Mouse (Mus musculus): ENCODE data around the gene Cerkl. TPM values are rescaled to one million over a fixed set of nuclear protein-coding genes. Genes with fewer than 3 reads are reported as not detected.

Gene Cerkl
- total and polyA plus RNA-seq, 3 experiments = 0.02 to 1.4 TPM; not detected in 1

- H3K4me1 ChIP-seq (ENCODE audit: insufficient read depth, low read depth, low read length) = 0 out of 2 replicates have a peak, but pooled peaks cover 6% of the 10 kb centered on the region
- DNase-seq (ENCODE audit: low spot score) (no peak), ATAC-seq (ENCODE audit: extremely low read depth, insufficient number of reproducible peaks, low FRiP score, poor library complexity, severe bottlenecking) (no peak)
- TF ChIP-seq GATA2 (IDR thresholded peaks at IDR 0.05; ENCODE audit: borderline replicate concordance, low read depth, low read length) (no peak), POLR2AphosphoS5 (IDR thresholded peaks at IDR 0.05; ENCODE audit: insufficient replicate concordance, low read depth, low read length) (no peak), TAL1 (conservative IDR thresholded peaks at IDR 0.05; ENCODE audit: low read depth, low read length) (no peak), CTCF (IDR thresholded peaks at IDR 0.05; ENCODE audit: low read depth, low read length) (no peak), GATA1 (IDR thresholded peaks at IDR 0.05; ENCODE audit: borderline replicate concordance, low read length) (no peak)
- H3K4me3 ChIP-seq (ENCODE audit: low read depth, low read length) = no peak overlapping the region
- H3K27me3 ChIP-seq (ENCODE audit: insufficient read depth, low read length) = no peaks in the 10 kb centered on the region
- no peaks in the 10 kb centered on the region for H3K9me3 ChIP-seq (replicated peaks)
- peaks cover 86% of the 10 kb centered on the region for H3K36me3 ChIP-seq (replicated peaks)
Observed at GRCm38 (mm10) chr2:79316182-79316880, 140.3 kb downstream of the Cerkl start.

- DNase-seq (ENCODE audit: low spot score) (no peak), ATAC-seq (ENCODE audit: extremely low read depth, insufficient number of reproducible peaks, low FRiP score, poor library complexity, severe bottlenecking) (no peak)
- Histone ChIP-seq H3K27me3 (ENCODE audit: insufficient read depth, low read length) (no peaks in the 10 kb centered on the region), H3K4me1 (ENCODE audit: insufficient read depth, low read depth, low read length) (0 out of 2 replicates have a peak, but pooled peaks cover 6% of the 10 kb centered on the region), H3K9me3 (replicated peaks) (no peaks in the 10 kb centered on the region), H3K36me3 (replicated peaks) (peaks cover 88% of the 10 kb centered on the region), H3K4me3 (ENCODE audit: low read depth, low read length) (no peak overlapping the region)
- TF ChIP-seq GATA1 (IDR thresholded peaks at IDR 0.05; ENCODE audit: borderline replicate concordance, low read length) (no peak), TAL1 (conservative IDR thresholded peaks at IDR 0.05; ENCODE audit: low read depth, low read length) (no peak), POLR2AphosphoS5 (IDR thresholded peaks at IDR 0.05; ENCODE audit: insufficient replicate concordance, low read depth, low read length) (no peak), GATA2 (IDR thresholded peaks at IDR 0.05; ENCODE audit: borderline replicate concordance, low read depth, low read length) (no peak), CTCF (IDR thresholded peaks at IDR 0.05; ENCODE audit: low read depth, low read length) (no peak)
Observed at GRCm38 (mm10) chr2:79315108-79315507, 141.5 kb downstream of the Cerkl start.

GRCm38 (mm10) chr2:79312499-79312898, 144.1 kb downstream of the Cerkl start:
- peaks cover 91% of the 10 kb centered on the region for H3K36me3 ChIP-seq (replicated peaks)
- no peaks in the 10 kb centered on the region for H3K9me3 ChIP-seq (replicated peaks)
- no peak overlapping the region for H3K4me3 ChIP-seq (ENCODE audit: low read depth, low read length)
- H3K4me1 ChIP-seq (ENCODE audit: insufficient read depth, low read depth, low read length) = no peaks in the 10 kb centered on the region
- no peak for DNase-seq (ENCODE audit: low spot score)
- H3K27me3 ChIP-seq (ENCODE audit: insufficient read depth, low read length) = no peaks in the 10 kb centered on the region
- ATAC-seq (ENCODE audit: extremely low read depth, insufficient number of reproducible peaks, low FRiP score, poor library complexity, severe bottlenecking) = no peak
- TF ChIP-seq CTCF (IDR thresholded peaks at IDR 0.05; ENCODE audit: low read depth, low read length) (no peak), POLR2AphosphoS5 (IDR thresholded peaks at IDR 0.05; ENCODE audit: insufficient replicate concordance, low read depth, low read length) (no peak), GATA1 (IDR thresholded peaks at IDR 0.05; ENCODE audit: borderline replicate concordance, low read length) (no peak), TAL1 (conservative IDR thresholded peaks at IDR 0.05; ENCODE audit: low read depth, low read length) (no peak), GATA2 (IDR thresholded peaks at IDR 0.05; ENCODE audit: borderline replicate concordance, low read depth, low read length) (no peak)

DNA sequence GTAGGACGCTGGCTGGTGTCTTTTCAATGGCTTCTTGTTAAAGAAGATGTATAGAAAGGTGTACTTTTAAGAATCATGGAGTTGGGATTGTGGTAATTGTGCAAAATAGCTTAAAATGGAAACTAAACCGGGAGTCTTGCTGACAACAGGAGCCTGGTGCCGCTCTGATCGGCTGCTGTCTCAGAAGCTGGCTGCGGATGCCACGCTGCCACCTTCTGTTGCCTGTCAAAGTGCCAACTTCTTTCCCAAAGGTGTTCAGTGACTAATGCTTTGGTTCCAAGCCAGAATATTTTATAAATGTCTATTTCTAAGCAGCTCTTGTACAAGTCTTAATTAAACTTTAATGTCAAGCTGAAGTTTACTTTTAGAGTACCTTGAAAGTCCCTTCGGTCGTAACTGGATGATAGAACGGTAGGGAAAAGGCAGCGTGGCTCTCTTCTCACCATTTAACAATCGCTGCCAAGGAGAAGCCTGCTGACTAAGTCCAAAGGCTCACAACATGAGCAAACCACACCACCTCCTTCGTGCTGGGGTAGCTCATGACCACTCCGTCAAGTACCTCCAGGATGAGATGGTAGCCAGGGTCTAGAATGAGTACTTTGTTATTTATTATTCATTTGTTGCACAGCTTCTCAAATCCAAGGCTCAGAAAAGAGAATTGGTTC, 147.0 kb downstream of the Cerkl start:
- peaks cover 86% of the 10 kb centered on the region for H3K36me3 ChIP-seq (replicated peaks)
- no peak for TF ChIP-seq GATA2 (IDR thresholded peaks at IDR 0.05; ENCODE audit: borderline replicate concordance, low read depth, low read length)
- TF ChIP-seq GATA1 (IDR thresholded peaks at IDR 0.05; ENCODE audit: borderline replicate concordance, low read length) = no peak
- TF ChIP-seq POLR2AphosphoS5 (IDR thresholded peaks at IDR 0.05; ENCODE audit: insufficient replicate concordance, low read depth, low read length) = no peak
- TF ChIP-seq TAL1 (conservative IDR thresholded peaks at IDR 0.05; ENCODE audit: low read depth, low read length) = no peak
- TF ChIP-seq CTCF (IDR thresholded peaks at IDR 0.05; ENCODE audit: low read depth, low read length) = no peak
- DNase-seq (ENCODE audit: low spot score) (no peak), ATAC-seq (ENCODE audit: extremely low read depth, insufficient number of reproducible peaks, low FRiP score, poor library complexity, severe bottlenecking) (no peak)
- H3K27me3 ChIP-seq (ENCODE audit: insufficient read depth, low read length) = no peaks in the 10 kb centered on the region
- no peak overlapping the region for H3K4me3 ChIP-seq (ENCODE audit: low read depth, low read length)
- no peaks in the 10 kb centered on the region for H3K4me1 ChIP-seq (ENCODE audit: insufficient read depth, low read depth, low read length)
- H3K9me3 ChIP-seq (replicated peaks) = no peaks in the 10 kb centered on the region

DNA sequence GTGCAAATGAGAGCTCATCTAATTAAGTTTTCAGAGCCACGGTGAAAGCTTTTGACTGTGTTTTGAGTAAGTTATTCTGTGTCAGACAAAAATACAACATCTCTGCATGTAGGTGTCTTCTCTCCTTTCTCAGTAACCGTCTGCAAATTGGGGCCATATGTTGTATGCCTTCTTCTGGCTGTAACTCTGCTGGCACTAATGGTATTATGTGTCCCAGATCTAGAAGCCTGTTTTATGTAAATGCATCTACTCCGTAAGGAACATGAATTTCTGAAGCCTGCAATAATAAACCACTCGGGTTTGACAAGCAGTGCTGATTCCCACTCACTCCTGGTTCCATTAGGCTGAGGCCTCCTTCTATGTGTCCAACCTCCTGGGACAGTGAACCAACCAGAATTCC, 149.0 kb downstream of the Cerkl start:
- Histone ChIP-seq H3K4me1 (ENCODE audit: insufficient read depth, low read depth, low read length) (no peaks in the 10 kb centered on the region), H3K9me3 (replicated peaks) (no peaks in the 10 kb centered on the region), H3K36me3 (replicated peaks) (peaks cover 82% of the 10 kb centered on the region), H3K4me3 (ENCODE audit: low read depth, low read length) (no peak overlapping the region), H3K27me3 (ENCODE audit: insufficient read depth, low read length) (no peaks in the 10 kb centered on the region)
- TF ChIP-seq TAL1 (conservative IDR thresholded peaks at IDR 0.05; ENCODE audit: low read depth, low read length) = no peak
- TF ChIP-seq CTCF (IDR thresholded peaks at IDR 0.05; ENCODE audit: low read depth, low read length) = no peak
- TF ChIP-seq POLR2AphosphoS5 (IDR thresholded peaks at IDR 0.05; ENCODE audit: insufficient replicate concordance, low read depth, low read length) = no peak
- TF ChIP-seq GATA1 (IDR thresholded peaks at IDR 0.05; ENCODE audit: borderline replicate concordance, low read length) = no peak
- DNase-seq (ENCODE audit: low spot score) (no peak), ATAC-seq (ENCODE audit: extremely low read depth, insufficient number of reproducible peaks, low FRiP score, poor library complexity, severe bottlenecking) (no peak)

- ATAC-seq (ENCODE audit: extremely low read depth, insufficient number of reproducible peaks, low FRiP score, poor library complexity, severe bottlenecking) = no peak
Observed at GRCm38 (mm10) chr2:79302398-79302797, 154.2 kb downstream of the Cerkl start.

More at GRCm38 (mm10) chr2:79302398-79302797, 154.2 kb downstream of the Cerkl start:
- Histone ChIP-seq H3K36me3 (replicated peaks) (peaks cover 70% of the 10 kb centered on the region), H3K4me1 (ENCODE audit: insufficient read depth, low read depth, low read length) (0 out of 2 replicates have a peak, but pooled peaks cover 2% of the 10 kb centered on the region), H3K4me3 (ENCODE audit: low read depth, low read length) (no peak overlapping the region), H3K9me3 (replicated peaks) (no peaks in the 10 kb centered on the region), H3K27me3 (ENCODE audit: insufficient read depth, low read length) (no peaks in the 10 kb centered on the region)
- no peak for DNase-seq (ENCODE audit: low spot score)
- TF ChIP-seq GATA2 (IDR thresholded peaks at IDR 0.05; ENCODE audit: borderline replicate concordance, low read depth, low read length) (no peak), TAL1 (conservative IDR thresholded peaks at IDR 0.05; ENCODE audit: low read depth, low read length) (no peak), POLR2AphosphoS5 (IDR thresholded peaks at IDR 0.05; ENCODE audit: insufficient replicate concordance, low read depth, low read length) (no peak), GATA1 (IDR thresholded peaks at IDR 0.05; ENCODE audit: borderline replicate concordance, low read length) (no peak), CTCF (IDR thresholded peaks at IDR 0.05; ENCODE audit: low read depth, low read length) (no peak)

Measured in G1E (cell line).